Mouse (Mus musculus) C2C12 (cell line): ENCODE measurements around the gene Dnajb12. TPM values are rescaled to one million over a fixed set of nuclear protein-coding genes. Genes with fewer than 3 reads are reported as not detected.
"Not testable (repeated sequence)": the region's sequence is repeated elsewhere in the genome, so short reads cannot be mapped to it uniquely, and the experiment has no call there.

ENCODE experiments used
- H3K27me3 ChIP-seq: one replicate; pipeline ENCODE4 v1.6.1; 2011; ENCODE audit not compliant: control insufficient read depth, insufficient read depth, insufficient read length
- H3K36me3 ChIP-seq: one replicate; pipeline ENCODE4 v1.6.1; 2011; ENCODE audit not compliant: control insufficient read depth, insufficient read depth
- H3K4me3 ChIP-seq: one replicate; pipeline ENCODE4 v1.5.1; 2011; ENCODE audit warnings: mild to moderate bottlenecking, control low read depth; ENCODE audit not compliant: poor library complexity, insufficient read depth, severe bottlenecking
- H3K79me2 ChIP-seq: one replicate; pipeline ENCODE4 v1.6.1; 2011; ENCODE audit not compliant: control insufficient read depth, insufficient read depth
- H3K79me3 ChIP-seq: one replicate; pipeline ENCODE4 v1.6.1; 2011; ENCODE audit warnings: low read depth, control low read depth
- H3ac ChIP-seq: one replicate; pipeline ENCODE3; 2011; ENCODE audit warnings: low read depth; ENCODE audit not compliant: control insufficient read depth, insufficient read length
- CEBPB ChIP-seq: IDR thresholded peaks from one replicate; pipeline ENCODE4 v1.6.1; 2011; ENCODE audit warnings: low read depth, mild to moderate bottlenecking, control low read depth, moderate library complexity
- CTCF ChIP-seq: IDR thresholded peaks from one replicate; pipeline ENCODE4 v1.5.1; 2011; ENCODE audit not compliant: control insufficient read depth, insufficient read depth, insufficient read length
- FOSL1 ChIP-seq: IDR thresholded peaks from one replicate; pipeline ENCODE4 v1.8.0; 2011; ENCODE audit warnings: mild to moderate bottlenecking, low read length; ENCODE audit not compliant: poor library complexity, insufficient read depth, severe bottlenecking
- MAX ChIP-seq: IDR thresholded peaks from one replicate; pipeline ENCODE4 v1.6.1; 2011; ENCODE audit warnings: mild to moderate bottlenecking, control low read depth
- MYOD1 ChIP-seq: IDR thresholded peaks from one replicate; pipeline ENCODE4 v1.6.1; 2011; ENCODE audit warnings: low read depth; ENCODE audit not compliant: control insufficient read depth, insufficient read length
- MYOG ChIP-seq: IDR thresholded peaks from one replicate; pipeline ENCODE4 v1.6.1; 2011; ENCODE audit not compliant: control insufficient read depth, insufficient read length; ENCODE audit errors: extremely low read depth
- USF1 ChIP-seq: IDR thresholded peaks from one replicate; pipeline ENCODE4 v1.6.1; 2011; ENCODE audit warnings: low read depth, mild to moderate bottlenecking, control low read depth, moderate library complexity
- polyA plus RNA-seq: library from polyadenylated mRNA; unstranded; fragments of >200 nt; fragmentation: generic; extraction: Trizol; gene quantifications from one replicate; pipeline ENCODE4 v1.2.1, GENCODE M21; 2012; ENCODE audit warnings: missing spikeins

Dnajb12 gene
- polyA plus RNA-seq, 1 experiment, result 25.8 TPM

- no peak overlapping the region for H3ac ChIP-seq
- H3K4me3 ChIP-seq, result no peak overlapping the region
- H3K36me3 ChIP-seq, result peaks cover 11% of the 10 kb centered on the region
- H3K79me3 ChIP-seq, result no peaks in the 10 kb centered on the region
- H3K27me3 ChIP-seq, result no peaks in the 10 kb centered on the region
- TF ChIP-seq MYOG, result no peak
- TF ChIP-seq CTCF, result no peak
- no peak for TF ChIP-seq MAX
- H3K79me2 ChIP-seq, result no peaks in the 10 kb centered on the region
Measured at GRCm38 (mm10) chr10:59864232-59864875, 15.0 kb upstream of the Dnajb12 start.

GRCm38 (mm10) chr10:59864884-59865726 is 14.3 kb upstream of the Dnajb12 start:
- Histone ChIP-seq H3K79me3 (no peaks in the 10 kb centered on the region), H3K36me3 (peaks cover 11% of the 10 kb centered on the region), H3K27me3 (no peaks in the 10 kb centered on the region), H3ac (no peak overlapping the region), H3K79me2 (no peaks in the 10 kb centered on the region), H3K4me3 (no peak overlapping the region)
- TF ChIP-seq USF1, result no peak
- peak; percentile 77 for TF ChIP-seq MAX
- no peak for TF ChIP-seq MYOD1
- peak; percentile 97 for TF ChIP-seq CTCF

- peaks cover 11% of the 10 kb centered on the region for H3K36me3 ChIP-seq
- H3K79me3 ChIP-seq, result no peaks in the 10 kb centered on the region
- no peak overlapping the region for H3ac ChIP-seq
- no peaks in the 10 kb centered on the region for H3K79me2 ChIP-seq
- no peak overlapping the region for H3K4me3 ChIP-seq
- H3K27me3 ChIP-seq, result no peaks in the 10 kb centered on the region
- TF ChIP-seq MYOG (no peak), USF1 (no peak), MYOD1 (no peak), CTCF (no peak), FOSL1 (no peak), MAX (no peak), CEBPB (no peak)
Measured at GRCm38 (mm10) chr10:59868266-59868665, 11.1 kb upstream of the Dnajb12 start.

- TF ChIP-seq MAX, result no peak
- no peak for TF ChIP-seq MYOG
- TF ChIP-seq CEBPB, result no peak
- no peak for TF ChIP-seq CTCF
- no peak for TF ChIP-seq MYOD1
- TF ChIP-seq USF1, result no peak
- TF ChIP-seq FOSL1, result no peak
- H3K4me3 ChIP-seq, result no peak overlapping the region
- H3K27me3 ChIP-seq, result no peaks in the 10 kb centered on the region
- no peaks in the 10 kb centered on the region for H3K79me3 ChIP-seq
- no peaks in the 10 kb centered on the region for H3K36me3 ChIP-seq
- H3K79me2 ChIP-seq, result no peaks in the 10 kb centered on the region
- H3ac ChIP-seq, result no peak overlapping the region
Measured at GRCm38 (mm10) chr10:59870038-59870437, 9.3 kb upstream of the Dnajb12 start.

- H3K4me3 ChIP-seq, result not testable (repeated sequence)
Measured at GRCm38 (mm10) chr10:59872651-59873050, 6.7 kb upstream of the Dnajb12 start.

GRCm38 (mm10) chr10:59873206-59873605 is 6.2 kb upstream of the Dnajb12 start:
- TF ChIP-seq CTCF (no peak), CEBPB (no peak), MAX (no peak), USF1 (no peak), MYOD1 (no peak), MYOG (no peak), FOSL1 (no peak)
- no peaks in the 10 kb centered on the region for H3K36me3 ChIP-seq

More at GRCm38 (mm10) chr10:59872651-59873050, 6.7 kb upstream of the Dnajb12 start:
- H3ac ChIP-seq, H3K27me3 ChIP-seq, H3K79me2 ChIP-seq, H3K36me3 ChIP-seq, H3K79me3 ChIP-seq: not testable (repeated sequence)

More at GRCm38 (mm10) chr10:59873206-59873605, 6.2 kb upstream of the Dnajb12 start:
- no peak overlapping the region for H3ac ChIP-seq
- no peak overlapping the region for H3K4me3 ChIP-seq
- H3K79me3 ChIP-seq, result no peaks in the 10 kb centered on the region
- no peaks in the 10 kb centered on the region for H3K27me3 ChIP-seq
- no peaks in the 10 kb centered on the region for H3K79me2 ChIP-seq
